Mouse (Mus musculus) frontal cortex, postnatal 14 days (tissue): Measurements from ENCODE around the gene Serpine1.

Experiments used
- DNase-seq, 2 experiments: peaks; one replicate each; pipeline ENCODE4 v3.0.0; 2022; ENCODE audit warnings: low spot score in 2 of 2

Serpine1 gene

DNA sequence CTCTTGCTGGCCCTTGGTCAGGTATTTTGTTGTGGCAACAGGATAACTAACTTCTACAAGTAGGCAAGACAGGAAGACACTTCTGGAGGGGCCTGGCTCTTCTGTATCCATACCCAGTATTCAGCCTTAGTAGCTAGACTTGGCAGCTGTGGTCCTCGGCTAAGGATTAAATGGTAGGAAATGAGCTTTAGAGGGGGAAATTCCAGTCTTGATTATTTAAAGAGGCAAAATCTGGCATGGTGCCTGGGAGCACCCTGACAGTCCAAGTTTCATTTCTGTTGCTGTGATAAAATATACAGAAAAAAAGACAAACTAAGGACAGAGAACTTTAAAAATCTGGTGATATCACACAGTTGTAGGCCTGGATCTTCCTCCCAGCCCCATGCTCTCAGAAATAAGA, 24.0 kb upstream of the Serpine1 start:
- peak in 1 of 2 experiments; percentile 33 for DNase-seq

DNA sequence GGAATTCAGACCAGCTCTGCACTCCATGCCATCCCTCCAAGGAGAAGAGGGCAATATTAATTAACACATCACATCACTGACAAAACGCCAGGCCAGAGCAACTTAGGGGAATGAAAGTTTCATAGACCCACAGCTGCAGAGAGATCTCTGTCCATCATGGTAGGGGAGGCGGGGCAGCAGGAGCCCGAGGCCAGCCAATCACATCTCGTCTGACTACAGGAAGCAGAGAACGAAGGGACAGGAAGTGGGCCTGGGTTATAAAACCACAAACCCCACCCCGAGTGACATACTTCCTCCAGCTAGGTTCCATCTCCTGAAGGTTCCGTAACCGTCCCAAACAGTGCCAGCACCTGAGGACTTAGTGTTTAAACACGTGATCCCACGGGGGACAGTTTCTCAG, 23.1 kb upstream of the Serpine1 start:
- no peak for DNase-seq

DNA sequence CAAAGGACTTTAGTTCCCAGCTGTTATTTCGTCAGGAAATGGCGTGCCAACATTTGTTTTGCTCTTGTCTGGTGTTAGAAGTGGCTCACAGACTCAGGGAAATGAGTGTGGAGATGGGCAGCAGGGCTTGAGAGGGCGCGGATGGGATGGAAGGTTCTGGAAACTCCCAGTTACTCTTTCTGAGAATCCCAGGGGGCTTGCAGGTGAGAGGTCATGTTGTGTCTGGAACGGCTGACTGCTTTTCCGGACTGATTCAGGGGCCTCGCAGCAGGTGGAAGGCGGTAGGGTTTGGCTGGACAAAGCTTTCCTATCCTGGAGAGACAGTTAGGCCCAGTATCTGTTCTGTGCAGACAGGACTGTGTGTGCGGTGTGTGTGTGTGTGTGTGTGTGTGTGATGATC, 21.7 kb upstream of the Serpine1 start:
- no peak for DNase-seq

DNA sequence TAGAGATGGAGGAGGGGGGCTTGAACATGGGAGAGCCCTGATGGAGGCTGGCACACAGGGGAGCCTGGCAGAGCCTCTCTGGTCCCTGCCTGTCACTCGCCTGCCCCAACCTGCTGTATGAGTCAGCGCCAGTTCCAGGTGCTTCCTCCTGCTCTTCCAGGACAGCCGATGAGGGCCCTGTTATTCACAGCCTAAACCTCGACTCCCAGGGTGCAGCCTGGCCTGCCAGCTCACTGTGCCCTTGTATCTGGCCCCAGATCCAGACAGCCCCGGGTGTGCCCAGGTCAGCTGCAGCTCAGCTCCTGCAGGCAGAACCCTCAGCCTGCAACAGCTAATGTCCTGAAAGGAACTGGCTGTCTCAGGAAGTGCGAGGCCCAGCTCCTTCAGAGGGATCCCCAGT, 19.5 kb upstream of the Serpine1 start:
- DNase-seq, result no peak

DNA sequence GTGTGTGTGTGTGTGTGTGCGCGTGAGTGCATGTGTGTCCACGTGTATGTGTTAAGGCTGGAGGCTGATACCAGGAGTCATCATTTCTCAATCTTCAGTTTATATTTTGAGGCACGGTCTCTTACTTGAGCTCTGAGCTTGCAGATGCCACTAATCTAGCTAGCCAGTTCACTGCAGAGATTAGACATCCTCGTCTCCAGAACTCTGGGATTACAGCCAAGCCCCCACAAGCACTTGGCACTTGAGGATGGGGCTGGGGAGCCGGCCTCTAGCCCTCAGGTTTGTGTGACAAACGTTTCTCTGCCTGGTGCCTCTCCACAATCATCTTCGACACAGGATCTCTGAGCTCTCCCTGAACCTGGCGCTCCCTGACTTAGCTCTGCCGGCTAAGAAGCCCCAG, 18.8 kb upstream of the Serpine1 start:
- no peak for DNase-seq

DNA sequence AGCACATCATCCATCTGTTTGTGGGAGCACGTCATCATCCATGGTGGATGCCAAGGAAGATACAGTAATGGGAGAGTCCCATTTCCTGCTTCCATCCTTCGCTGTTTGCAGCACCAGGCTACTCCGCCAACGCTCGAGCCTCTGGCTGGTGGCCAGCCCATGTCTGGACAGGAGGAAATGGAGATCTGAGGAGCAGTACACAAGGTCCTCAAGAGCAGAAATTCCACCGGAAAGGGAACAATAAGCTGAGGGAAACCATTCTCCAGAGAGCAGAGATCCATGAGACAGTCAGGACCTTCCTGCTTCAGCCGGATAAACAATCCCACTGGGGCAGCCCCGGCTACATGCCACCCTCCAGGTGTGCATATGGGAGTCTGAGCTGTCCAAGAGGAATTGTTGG, 15.3 kb upstream of the Serpine1 start:
- no peak for DNase-seq

DNA sequence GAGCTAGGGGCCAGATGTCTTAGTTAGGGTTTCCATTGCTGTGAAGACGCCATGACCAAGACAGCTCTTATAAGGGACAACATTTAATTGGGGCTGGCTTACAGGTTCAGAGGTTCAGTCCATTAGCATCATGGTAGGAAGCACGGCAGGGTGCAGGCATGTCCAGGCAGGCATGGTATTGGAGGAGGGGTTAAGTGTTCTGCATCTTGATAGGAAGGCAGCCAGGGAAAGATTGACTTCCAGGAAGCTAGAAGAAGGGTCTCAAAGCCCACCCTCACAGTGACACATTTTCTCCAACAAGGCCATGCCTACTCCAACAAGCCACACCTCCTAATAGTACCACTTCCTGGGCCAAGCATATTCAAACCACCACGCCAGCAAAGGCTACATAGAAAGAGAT, 13.7 kb upstream of the Serpine1 start:
- no peak for DNase-seq

DNA sequence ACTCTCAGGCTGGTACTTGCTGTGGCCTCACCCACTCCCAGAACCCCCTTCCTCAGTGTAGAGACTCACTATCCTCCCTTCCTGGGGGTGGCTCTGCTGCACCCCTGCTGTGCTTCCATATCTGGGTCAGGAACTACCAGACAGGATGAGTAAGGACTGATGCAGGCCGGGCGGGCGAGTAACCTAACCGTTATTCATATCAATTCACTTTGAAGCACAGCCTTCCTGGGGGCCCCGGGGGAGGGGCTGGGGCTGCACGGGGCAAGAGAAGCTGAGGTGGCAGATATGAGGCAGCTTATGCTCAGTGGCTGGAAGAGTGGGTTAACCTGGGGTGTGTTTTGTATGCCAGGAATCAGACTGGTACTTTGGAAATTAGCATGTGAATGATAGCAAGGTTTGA, 13.0 kb upstream of the Serpine1 start:
- no peak for DNase-seq

DNA sequence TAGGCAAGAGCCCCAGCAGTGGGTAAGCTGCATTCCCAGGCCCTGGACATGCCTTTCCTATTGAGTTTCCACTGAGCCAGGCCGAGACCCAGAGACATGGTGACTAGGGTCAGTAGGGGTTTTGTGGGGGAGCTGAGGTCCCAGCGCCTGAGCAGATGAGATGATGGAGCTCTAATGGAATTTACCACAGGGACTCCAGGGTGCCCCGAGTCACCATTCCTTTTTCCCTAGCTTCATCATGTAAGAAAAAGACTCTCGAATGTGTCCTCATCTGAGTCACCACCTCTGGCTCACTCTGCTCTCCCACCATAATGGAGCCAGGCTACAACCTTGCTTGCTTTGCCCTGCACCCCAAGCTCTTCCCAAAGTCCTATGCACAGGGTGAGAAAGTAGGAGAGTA, 11.0 kb upstream of the Serpine1 start:
- DNase-seq, result no peak

DNA sequence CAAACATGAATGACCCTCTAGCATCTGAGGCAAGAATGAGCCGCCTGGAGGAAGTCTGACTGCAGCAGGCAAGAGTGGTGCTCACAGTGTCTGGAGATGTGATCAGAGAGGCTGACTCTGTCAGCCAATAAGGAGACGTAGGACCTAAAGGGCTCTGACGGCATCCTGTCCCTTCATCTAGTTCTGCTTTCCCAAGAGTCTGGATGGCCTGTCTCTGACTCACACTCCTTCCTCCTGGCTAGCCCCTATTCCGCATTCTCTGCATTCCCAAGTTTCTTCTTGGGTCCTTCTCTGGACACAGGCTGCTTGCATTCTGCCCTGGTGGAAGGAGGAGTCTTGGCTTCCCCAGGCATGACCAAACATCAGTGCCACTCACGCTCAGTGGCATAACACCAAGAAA, 7.8 kb upstream of the Serpine1 start:
- no peak for DNase-seq

DNA sequence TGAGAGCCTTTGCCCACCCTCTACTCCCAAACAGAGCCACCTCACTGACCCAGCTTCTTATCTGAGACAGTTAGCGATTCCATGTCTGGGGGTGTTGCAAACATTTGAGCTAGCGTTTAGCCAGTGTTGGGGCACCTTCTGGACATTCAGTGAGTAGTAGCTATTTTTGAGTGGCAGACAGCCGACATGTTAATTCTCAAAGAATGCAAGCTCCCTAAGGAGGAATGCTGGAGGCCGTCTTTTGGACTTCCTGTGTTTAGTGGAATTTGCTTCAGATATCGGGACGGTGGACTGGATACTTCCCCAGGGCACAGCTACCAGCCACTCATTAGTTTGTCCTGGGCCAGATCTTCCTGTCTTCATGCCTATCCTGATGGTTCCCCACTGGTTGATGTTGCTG, 6.5 kb upstream of the Serpine1 start:
- DNase-seq, result no peak

DNA sequence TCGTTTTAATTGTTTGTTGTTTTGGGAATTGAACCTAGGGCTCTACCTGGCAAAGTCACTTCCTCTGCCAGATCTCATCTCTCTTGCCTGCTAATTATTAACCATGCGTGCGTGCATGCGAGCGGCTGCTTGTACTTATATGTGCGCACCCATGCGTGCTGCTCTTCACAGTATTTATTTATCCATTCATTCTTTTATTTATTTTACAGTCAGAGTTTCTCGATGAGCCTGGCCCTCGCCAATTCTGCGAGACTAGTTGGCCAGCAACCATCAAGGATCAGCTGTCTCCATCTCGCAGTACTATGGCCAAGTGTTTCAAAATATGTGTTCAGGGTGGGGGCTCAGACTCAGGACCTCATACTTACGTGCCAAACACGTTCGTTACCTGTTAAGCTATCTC, 6.0 kb upstream of the Serpine1 start:
- no peak for DNase-seq

DNA sequence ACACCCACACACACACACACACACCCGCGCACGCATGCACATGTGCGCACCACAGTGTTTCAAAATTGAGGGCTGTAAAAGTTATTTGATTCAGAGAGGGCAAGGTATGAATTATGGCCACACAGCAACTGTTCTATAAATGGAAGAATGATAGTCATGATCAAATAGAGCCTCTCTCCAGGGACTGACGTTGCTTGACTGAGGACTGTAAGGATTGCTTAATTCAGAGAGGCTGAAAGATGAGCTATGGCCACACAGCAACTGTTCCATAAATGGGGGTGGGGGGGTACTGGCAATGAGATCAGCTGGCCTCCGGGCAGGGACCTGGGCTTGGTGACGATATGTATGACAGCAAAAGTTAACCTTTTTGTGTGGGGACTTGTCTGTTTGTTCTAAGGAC, 5.1 kb upstream of the Serpine1 start:
- DNase-seq, result no peak

DNA sequence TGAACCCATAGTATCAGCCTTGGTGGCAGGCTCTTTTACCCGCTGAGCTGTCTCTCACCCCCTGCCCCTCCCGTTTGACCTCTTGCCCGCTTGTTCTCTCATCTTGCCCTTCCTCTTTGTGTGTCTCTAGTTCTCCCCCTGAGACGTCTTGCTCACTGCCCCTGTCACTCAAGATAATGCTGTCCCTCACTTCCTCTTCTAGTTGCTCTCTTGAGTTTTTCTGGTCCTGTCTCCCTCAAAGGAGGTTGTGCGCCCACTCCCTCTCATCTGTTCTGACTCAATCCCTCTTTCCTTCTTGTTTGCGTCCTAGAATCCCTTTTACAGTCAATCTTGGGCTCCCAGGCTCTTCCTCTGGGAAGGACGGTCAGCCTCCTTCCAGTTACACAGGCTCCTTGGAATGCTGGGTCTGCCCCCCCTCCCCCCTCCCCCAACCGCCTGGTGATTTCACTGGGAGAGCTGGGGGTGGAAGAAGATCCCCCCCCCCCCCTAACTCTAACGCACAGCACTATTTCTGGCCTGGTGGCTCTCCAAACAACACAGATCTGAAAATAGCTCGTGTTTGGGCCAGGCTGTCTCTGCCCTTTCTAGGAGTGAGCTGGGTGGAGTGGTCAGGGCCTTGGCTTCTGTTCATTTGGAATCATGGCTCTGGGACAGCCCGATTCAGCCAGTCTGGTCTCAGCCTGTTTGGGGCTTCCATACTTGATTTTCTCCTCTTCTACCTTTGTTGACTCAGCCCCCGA, 4.3 kb upstream of the Serpine1 start:
- DNase-seq, result no peak

DNA sequence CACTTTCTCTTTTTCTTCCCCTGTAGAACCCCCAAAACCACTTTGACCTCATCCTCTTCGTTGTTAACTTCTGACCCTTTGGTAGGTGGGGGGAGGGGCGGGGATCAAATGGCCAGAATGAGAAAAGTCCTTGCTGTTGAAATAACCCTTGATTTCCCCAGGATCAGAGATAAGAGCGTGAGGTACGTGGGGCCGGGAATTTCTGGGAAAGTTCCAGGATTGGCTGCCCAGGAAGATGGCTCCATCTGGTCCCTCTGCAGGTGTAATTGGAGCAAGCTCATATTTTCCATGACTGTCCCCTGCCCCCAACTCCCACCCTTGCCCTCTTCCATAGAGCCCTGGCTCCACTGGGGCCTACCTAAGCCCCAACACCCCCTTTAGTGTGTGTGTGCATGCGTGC, 3.7 kb upstream of the Serpine1 start:
- no peak for DNase-seq

DNA sequence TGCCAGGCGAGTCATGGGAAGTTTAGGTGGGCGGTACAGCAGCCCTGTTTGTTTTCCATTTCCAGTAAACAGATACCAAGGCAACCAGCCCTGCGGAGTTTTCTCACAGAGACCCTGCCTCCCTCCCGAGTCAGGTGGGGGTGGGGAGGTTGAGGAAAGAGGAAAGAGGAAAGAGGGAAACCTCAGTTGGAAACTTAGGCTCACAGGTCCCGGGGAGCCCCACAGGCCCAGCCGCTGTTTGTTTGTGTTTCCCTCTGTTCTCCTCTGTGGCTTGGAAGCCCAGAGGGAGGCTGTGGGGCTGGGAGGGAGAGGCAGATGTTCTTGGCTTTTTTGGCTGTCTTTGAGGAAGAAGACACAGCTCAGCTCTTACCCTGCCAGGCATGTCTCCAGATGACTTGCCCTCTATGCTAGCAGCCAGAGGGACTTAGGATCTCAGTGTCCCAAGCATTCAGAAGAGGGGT, 2.2 kb upstream of the Serpine1 start:
- no peak for DNase-seq

DNA sequence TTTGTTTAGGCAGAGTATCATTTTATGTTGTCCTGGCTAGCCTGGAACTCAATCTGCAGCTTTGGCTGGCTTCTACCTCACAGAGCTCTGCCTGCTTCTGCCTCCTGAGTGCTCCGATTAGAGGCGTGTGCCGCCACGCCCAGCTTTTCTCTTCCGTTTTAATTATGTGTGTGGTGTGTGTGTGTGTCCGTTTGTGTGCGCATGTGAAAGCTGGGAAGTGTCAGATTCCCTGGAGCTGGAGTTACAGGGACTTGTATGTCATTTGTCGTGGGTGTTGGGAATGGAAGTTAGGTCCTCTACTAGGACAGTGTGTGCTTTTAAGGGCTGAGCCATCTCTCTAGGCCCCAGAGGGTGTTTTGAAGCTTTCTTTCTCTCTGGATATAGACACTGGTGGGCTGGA, 1.1 kb upstream of the Serpine1 start:
- no peak for DNase-seq

DNA sequence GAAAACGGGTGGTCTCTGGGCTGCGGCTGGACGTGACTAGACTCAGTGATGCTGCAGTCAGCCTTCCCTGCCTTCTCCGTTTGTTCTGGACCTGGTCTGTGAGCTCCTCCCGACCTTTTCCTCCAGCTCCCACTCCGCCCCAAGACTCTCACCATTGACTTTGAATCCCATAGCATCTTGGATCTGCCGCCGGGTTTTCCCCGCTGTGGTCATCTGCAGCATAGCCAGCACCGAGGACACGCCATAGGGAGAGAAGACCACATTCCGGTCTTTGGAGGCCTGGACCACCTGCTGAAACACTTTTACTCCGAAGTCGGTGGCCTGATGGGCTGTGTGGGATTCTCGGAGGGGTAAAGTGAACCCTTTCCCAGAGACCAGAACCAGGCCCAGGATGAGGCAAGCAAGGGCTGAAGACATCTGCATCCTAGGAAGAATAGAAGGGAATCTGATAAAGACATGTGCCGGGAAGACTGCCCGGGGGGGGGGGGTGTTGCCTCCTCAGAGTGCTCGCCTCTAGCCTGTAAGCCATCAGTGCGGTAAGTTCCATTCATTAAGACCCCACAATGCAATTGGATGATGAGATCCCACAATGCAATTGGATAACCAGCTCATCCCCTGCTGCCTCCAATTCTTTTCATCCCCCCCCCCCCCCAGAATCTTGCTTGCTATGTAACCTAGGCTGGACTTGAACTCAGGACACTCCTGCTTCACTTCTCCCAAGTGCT, 1.0 kb downstream of the Serpine1 start:
- DNase-seq, result no peak

DNA sequence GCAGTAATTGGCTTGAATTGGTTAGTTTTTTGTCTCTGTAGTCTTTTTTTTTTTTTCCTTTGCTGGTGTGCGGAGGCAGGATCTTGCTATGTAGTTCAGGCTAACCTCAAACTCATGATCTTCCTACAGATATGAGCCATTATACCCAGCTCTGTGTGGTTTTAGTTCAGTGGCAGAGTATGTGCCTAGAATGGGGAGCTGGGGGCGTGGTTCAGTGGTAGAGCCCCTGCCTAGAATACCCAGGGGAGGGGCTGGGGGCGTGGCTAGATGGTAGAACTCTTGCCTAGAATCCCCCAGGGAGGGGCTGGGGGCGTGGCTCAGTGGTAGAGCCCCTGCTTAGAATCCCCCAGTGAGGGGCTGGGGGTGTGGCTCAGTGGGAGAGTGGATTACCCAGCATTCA, 3.4 kb downstream of the Serpine1 start:
- no peak for DNase-seq

DNA sequence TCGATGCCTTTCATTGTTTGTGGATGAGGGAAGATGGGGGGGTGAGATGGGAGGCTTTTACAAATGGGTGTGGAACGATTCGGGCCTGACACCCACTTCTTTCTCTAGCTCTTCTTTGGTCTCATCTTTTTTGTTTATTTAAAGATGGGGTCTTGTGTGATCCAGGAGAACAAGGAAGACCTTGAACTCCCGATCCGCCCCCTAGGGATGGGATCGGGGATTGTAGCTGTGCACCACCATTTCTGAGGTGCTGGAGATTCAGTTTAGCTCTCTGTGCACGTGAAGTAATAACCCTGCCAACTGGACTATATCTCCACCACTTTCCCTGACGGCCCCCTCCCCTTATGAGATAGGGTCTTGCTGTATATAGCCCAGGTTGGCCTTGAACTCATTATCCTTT, 6.1 kb downstream of the Serpine1 start:
- DNase-seq, result no peak

DNA sequence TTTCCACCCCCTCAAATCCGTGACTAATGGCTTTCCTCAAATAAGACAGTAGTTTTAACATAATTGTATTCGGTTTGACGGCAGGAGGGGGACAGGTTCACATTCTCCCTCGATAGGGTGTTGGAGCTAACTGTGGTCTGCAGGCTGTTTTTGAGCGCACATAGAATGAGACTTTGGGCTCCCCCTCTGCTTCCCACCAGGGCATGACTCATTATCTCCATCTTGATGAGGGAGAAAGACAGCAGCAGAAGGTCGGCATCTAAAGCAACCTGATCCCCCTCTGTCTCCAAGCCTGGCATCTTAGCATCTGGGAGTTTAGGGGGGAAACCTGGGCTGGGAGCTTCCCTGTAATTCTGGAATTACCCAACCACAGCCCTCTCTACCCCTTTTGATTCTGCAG, 6.6 kb downstream of the Serpine1 start:
- no peak for DNase-seq

DNA sequence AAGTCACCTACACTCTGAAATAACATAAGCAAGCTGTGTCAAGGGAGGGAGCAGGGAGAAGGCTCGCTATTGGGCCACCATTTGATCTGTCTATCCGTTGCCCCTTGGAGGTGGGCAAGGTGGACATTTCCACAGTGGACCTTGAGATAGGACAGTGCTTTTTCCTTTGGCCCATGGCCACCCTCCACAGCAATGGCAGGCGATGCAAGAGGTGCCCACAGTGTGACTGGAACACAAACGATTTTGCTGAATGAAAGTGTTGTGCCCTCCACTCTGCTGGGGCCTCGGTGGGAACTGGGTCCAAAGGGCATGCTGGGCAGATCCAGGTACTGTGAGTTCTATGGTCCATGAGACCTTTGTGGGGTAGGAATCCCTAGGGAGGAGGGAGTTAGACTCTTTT, 9.5 kb downstream of the Serpine1 start:
- no peak for DNase-seq

DNA sequence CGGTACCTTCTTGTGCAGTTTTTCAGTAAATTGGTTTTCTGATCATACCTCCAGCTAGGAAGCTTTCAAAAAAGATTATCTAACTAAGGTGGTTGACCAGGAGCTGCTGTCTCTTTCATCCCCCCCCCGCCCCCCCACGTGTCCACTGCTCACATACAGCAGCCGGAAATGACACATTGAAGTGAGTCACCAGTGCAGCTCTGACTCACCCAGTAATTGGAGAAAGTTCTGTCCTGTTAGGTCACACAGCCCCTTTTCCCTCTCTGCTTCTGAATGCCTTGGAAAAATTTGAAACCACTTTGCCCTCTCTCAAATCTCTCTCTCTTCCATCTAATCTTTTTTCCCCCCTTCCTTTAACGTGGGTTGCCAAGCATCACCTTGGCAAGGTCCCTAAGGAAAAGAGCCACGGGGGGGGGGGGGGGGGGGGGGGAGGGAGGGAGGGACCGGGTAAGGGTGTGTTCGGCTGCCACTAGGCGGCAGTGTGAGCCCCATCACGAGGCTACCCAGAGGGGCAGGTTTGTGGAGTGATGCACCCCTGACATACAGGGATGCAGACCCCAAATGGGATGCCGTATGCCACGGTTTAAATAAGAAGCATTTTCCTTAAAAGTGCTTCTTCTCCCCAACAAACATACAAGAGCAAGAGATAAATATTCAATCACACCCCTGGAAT, 10.1 kb downstream of the Serpine1 start:
- no peak for DNase-seq
